Mouse (Mus musculus) olfactory bulb, adult 2 months (tissue): ENCODE data around the gene Prkra.

Experiments
- CTCF ChIP-seq: fragments of 200-500 bp; IDR thresholded peaks from 2 replicates; pipeline ENCODE4 v1.5.1; 2012; ENCODE audit warnings: low read depth, mild to moderate bottlenecking, low read length, moderate library complexity; ENCODE audit not compliant: insufficient read depth
- POLR2A ChIP-seq: fragments of 200-500 bp; IDR thresholded peaks from 2 replicates; pipeline ENCODE4 v1.6.1; 2012; ENCODE audit warnings: mild to moderate bottlenecking, low read depth, low read length, moderate library complexity; ENCODE audit not compliant: insufficient read depth

DNA sequence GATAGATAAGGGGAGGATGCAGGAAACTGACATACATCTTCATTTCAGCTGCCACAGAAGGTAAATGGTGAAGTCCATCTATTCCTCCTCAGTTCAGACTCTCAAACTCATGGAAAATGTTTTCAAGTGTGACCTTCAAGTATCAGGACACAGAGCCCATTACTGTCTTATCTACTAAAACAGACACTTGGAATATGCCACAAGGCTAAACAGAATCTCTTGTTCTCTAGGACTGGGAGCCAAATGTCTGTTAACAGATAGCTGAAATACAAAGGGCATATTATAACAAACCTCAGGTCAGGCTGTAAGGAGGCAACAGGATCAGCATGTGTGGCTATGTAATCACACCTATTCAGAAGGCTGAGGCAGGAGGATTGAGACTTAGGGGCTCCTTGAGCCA lies 4.0 kb downstream of the Prkra start:
- no peak for TF ChIP-seq CTCF
- no peak for TF ChIP-seq POLR2A
